Mouse (Mus musculus) CH12.LX (cell line): ENCODE results near the gene Ypel2.

Experiments used
- CHD2 ChIP-seq: IDR thresholded peaks from 2 replicates; pipeline ENCODE4 v1.6.1; 2011; ENCODE audit warnings: low read length, improper control_type of control experiment
- EP300 ChIP-seq: IDR thresholded peaks from 2 replicates; pipeline ENCODE4 v1.6.1; 2011; ENCODE audit warnings: low read length, improper control_type of control experiment
- HCFC1 ChIP-seq: IDR thresholded peaks from 2 replicates; pipeline ENCODE4 v1.6.1; 2012; ENCODE audit warnings: low read depth, mild to moderate bottlenecking, inconsistent platforms, low read length, improper control_type of control experiment
- JUND ChIP-seq: conservative IDR thresholded peaks from 2 replicates; pipeline ENCODE4 v1.6.1; 2011; ENCODE audit warnings: low read depth, low read length, improper control_type of control experiment
- POLR2A ChIP-seq: IDR thresholded peaks from 2 replicates; pipeline ENCODE4 v1.6.1; 2011; ENCODE audit warnings: low read depth, mild to moderate bottlenecking, improper control_type of control experiment, low read length
- SMC3 ChIP-seq: IDR thresholded peaks from 2 replicates; pipeline ENCODE4 v1.6.1; 2011; ENCODE audit warnings: low read depth, low read length, improper control_type of control experiment
- TBP ChIP-seq: conservative IDR thresholded peaks from 2 replicates; pipeline ENCODE4 v1.6.1; 2011; ENCODE audit warnings: low read depth, low read length, improper control_type of control experiment
- USF1 ChIP-seq: IDR thresholded peaks from 2 replicates; pipeline ENCODE4 v1.6.1; 2014; ENCODE audit warnings: low read depth, mild to moderate bottlenecking, inconsistent platforms, low read length, improper control_type of control experiment
- USF2 ChIP-seq: conservative IDR thresholded peaks from 2 replicates; pipeline ENCODE4 v1.6.1; 2011; ENCODE audit warnings: low read depth, low read length, improper control_type of control experiment

DNA sequence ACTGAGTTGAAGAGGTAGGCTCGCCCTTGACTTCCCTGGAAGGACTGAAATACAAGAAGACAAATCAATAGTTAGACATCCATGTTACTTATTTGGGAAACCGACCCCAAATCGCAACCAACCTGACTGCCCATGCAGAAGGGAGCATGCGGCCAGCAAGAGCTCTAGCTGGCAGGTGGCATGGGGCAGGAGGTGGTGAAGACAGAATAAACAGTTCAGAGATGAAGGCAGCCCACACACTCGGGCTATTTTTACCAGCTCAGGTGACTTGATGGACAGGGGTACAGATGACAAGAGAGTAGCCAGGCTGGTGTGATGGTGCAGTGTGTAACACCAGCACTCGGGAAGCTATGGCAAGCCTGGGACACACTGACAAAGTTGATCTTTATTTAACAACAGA is 47.6 kb downstream of the Ypel2 start:
- no peak for TF ChIP-seq HCFC1
- no peak for TF ChIP-seq CHD2
- no peak for TF ChIP-seq POLR2A
- TF ChIP-seq TBP: no peak
- no peak for TF ChIP-seq USF1
- no peak for TF ChIP-seq SMC3
- no peak for TF ChIP-seq JUND
- no peak for TF ChIP-seq EP300
- no peak for TF ChIP-seq USF2
